Mouse (Mus musculus) intestine, embryonic 14.5 days (tissue): ENCODE results near the gene Rere. TPM values are rescaled to one million over a fixed set of nuclear protein-coding genes. Genes with fewer than 3 reads are reported as not detected.
A peak's percentile ranks its signal among the peaks of the same experiment; 100 is the strongest.

Experiments
- ATAC-seq: fragments of 200-750 bp; cut with Nextera tagmentation; replicated peaks from 2 replicates; pipeline ENCODE4 v1.8.0; 2017; ENCODE audit warnings: low read depth, moderate number of reproducible peaks, moderate TSS enrichment, moderate library complexity; ENCODE audit not compliant: low FRiP score, low TSS enrichment
- DNase-seq: peaks from one replicate; pipeline ENCODE4 v3.0.0-alpha.2; 2018; ENCODE audit warnings: low spot score
- H3K27ac ChIP-seq: fragments of 300-500 bp; sonication (generic); 2 replicates; pipeline ENCODE4 v1.5.1; 2014; ENCODE audit warnings: low read depth, mild to moderate bottlenecking, control low read depth
- H3K27me3 ChIP-seq: fragments of 300-500 bp; sonication (generic); replicated peaks from 2 replicates; pipeline ENCODE4 v1.6.1; 2014; ENCODE audit warnings: low read length, control low read depth; ENCODE audit not compliant: control insufficient read depth, insufficient read depth
- H3K36me3 ChIP-seq: fragments of 300-500 bp; sonication (generic); 2 replicates; pipeline ENCODE4 v1.6.1; 2014; ENCODE audit warnings: low read length, control low read depth; ENCODE audit not compliant: control insufficient read depth, insufficient read depth
- H3K4me1 ChIP-seq: fragments of 300-500 bp; sonication (generic); replicated peaks from 2 replicates; pipeline ENCODE4 v1.6.1; 2014; ENCODE audit warnings: low read length, control low read depth, mixed read lengths; ENCODE audit not compliant: control insufficient read depth, insufficient read depth
- H3K4me2 ChIP-seq: fragments of 300-500 bp; sonication (generic); 2 replicates; pipeline ENCODE4 v1.6.1; 2014; ENCODE audit warnings: low read length
- H3K4me3 ChIP-seq: fragments of 300-500 bp; sonication (generic); 2 replicates; pipeline ENCODE4 v1.5.1; 2014; ENCODE audit warnings: low read depth, low read length, control low read depth, mixed read lengths
- H3K9ac ChIP-seq: fragments of 300-500 bp; sonication (generic); 2 replicates; pipeline ENCODE4 v1.6.1; 2014; ENCODE audit warnings: mild to moderate bottlenecking, low read length
- H3K9me3 ChIP-seq: fragments of 300-500 bp; sonication (generic); 2 replicates; pipeline ENCODE4 v1.6.1; 2016; ENCODE audit warnings: low read length, control low read depth; ENCODE audit not compliant: control insufficient read depth
- WGBS: fragments of 180-500 bp; shearing (Covaris S2); extraction: QIAGEN DNeasy Blood & Tissue Kit; methylation state at CpG from one replicate; pipeline ENCODE4 v1.1.7; 2014; 5-methylcytosine and 5-hydroxymethylcytosine counted together
- polyA plus RNA-seq: library from polyadenylated mRNA; unstranded; fragments of >200 nt; fragmentation: Nextera tagmentation; extraction: Ambion mirVana; gene quantifications from 2 replicates; pipeline ENCODE4 v1.2.1, GENCODE M21; 2014

The Rere gene
- polyA plus RNA-seq, 1 experiment from 2014 or later, result 38.0 TPM

DNA sequence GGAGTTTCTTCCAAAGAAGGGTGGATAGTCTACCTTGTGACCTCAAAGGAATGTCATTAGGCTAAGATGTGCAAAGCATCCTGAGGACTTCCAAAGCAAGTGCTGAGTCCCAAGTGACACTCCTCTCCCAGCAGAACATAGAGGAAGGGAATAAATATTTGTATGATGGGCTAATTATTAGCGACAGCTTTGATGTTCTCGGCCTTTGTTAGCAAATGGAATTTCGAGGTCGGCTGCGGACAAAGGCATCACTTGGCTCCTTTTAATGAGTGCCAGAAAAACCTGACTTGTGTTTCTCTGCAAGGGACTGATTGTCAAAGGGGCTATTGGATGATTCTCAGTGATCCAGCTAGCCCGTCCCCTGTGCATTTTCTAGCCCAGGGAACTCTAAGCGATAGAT lies 21.3 kb upstream of the Rere start:
- Histone ChIP-seq H3K4me1 (peaks cover 11% of the 10 kb centered on the region), H3K9ac (no peak overlapping the region), H3K4me2 (no peak overlapping the region), H3K9me3 (no peaks in the 10 kb centered on the region), H3K4me3 (no peak overlapping the region), H3K27ac (no peak overlapping the region), H3K36me3 (no peaks in the 10 kb centered on the region), H3K27me3 (no peaks in the 10 kb centered on the region)
- ATAC-seq (no peak), DNase-seq (no peak)
- WGBS, result 64% methylated on average over 7 of the region's 7 CpGs

DNA sequence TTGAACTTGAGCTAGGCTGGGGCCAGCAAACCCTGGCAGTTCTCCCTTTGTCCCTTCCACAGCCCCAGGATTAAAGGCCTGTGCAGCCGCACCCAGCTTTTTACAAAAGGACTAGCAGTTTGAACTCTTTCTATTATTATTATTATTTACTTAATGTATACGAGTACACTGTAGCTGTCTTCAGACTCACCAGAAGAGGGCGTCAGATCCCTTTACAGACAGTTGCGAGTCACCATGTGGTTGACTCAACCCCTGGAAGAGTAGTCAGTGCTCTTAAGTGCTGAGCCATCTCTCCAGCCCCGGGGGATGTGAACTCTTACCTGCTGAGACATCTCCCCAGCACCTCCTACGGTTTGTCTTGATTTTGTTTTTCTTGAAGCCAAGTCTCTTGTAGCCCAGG lies 20.7 kb upstream of the Rere start:
- Histone ChIP-seq H3K36me3 (no peaks in the 10 kb centered on the region), H3K27ac (no peak overlapping the region), H3K4me1 (peaks cover 11% of the 10 kb centered on the region), H3K27me3 (no peaks in the 10 kb centered on the region), H3K4me2 (no peak overlapping the region), H3K9ac (no peak overlapping the region), H3K9me3 (no peaks in the 10 kb centered on the region), H3K4me3 (no peak overlapping the region)
- DNase-seq, result no peak
- ATAC-seq, result no peak
- WGBS, result 41% methylated on average over 6 of the region's 6 CpGs

- Histone ChIP-seq H3K4me2 (no peak overlapping the region), H3K4me3 (no peak overlapping the region), H3K27ac (no peak overlapping the region), H3K36me3 (no peaks in the 10 kb centered on the region), H3K27me3 (no peaks in the 10 kb centered on the region), H3K9ac (no peak overlapping the region), H3K4me1 (peaks cover 11% of the 10 kb centered on the region), H3K9me3 (no peaks in the 10 kb centered on the region)
- WGBS, result 74% methylated on average over 8 of the region's 8 CpGs
- DNase-seq (no peak), ATAC-seq (no peak)
Observed at GRCm38 (mm10) chr4:150262301-150262700, 19.1 kb upstream of the Rere start.

- Histone ChIP-seq H3K36me3 (no peaks in the 10 kb centered on the region), H3K9ac (no peak overlapping the region), H3K4me2 (no peak overlapping the region), H3K4me3 (no peak overlapping the region), H3K27me3 (no peaks in the 10 kb centered on the region), H3K4me1 (peaks cover 9% of the 10 kb centered on the region; the same call in 1 of the 2 replicates), H3K27ac (no peak overlapping the region), H3K9me3 (no peaks in the 10 kb centered on the region)
- 61% methylated on average over 7 of the region's 7 CpGs for WGBS
- ATAC-seq (no peak), DNase-seq (no peak)
Observed at GRCm38 (mm10) chr4:150264903-150265302, 16.5 kb upstream of the Rere start.

DNA sequence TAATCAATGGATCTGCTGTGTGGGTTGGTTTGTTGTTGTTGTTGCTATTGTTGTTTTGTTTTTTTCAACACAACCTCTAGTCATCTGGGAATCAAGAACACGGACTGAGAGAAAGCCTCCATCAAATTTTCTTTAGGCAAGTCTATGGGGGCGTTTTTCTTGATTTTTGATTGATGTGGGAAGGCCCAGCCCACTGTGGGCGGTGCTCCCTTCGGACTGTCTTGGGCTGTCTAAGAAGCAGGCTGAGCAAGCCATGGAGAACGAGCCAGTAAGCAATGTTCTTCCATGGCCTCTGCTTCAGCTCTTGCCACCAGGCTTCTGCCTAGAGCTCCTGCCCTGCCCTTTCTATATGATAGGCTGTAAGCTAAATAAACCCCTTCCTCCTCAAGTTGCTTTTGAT lies 16.0 kb upstream of the Rere start:
- WGBS, result 78% methylated on average over 5 of the region's 5 CpGs
- no peak overlapping the region for H3K27ac ChIP-seq
- no peaks in the 10 kb centered on the region for H3K9me3 ChIP-seq
- ATAC-seq, result no peak
- H3K4me2 ChIP-seq, result no peak overlapping the region
- no peaks in the 10 kb centered on the region for H3K27me3 ChIP-seq
- H3K9ac ChIP-seq, result no peak overlapping the region
- H3K4me1 ChIP-seq, result peaks cover 11% of the 10 kb centered on the region; the same call in 1 of the 2 replicates
- H3K36me3 ChIP-seq, result no peaks in the 10 kb centered on the region
- no peak for DNase-seq
- H3K4me3 ChIP-seq, result no peak overlapping the region

GRCm38 (mm10) chr4:150266655-150267223 lies 14.7 kb upstream of the Rere start:
- Histone ChIP-seq H3K4me1 (peaks cover 11% of the 10 kb centered on the region; the same call in 1 of the 2 replicates), H3K9ac (no peak overlapping the region), H3K27ac (no peak overlapping the region), H3K4me3 (no peak overlapping the region), H3K9me3 (no peaks in the 10 kb centered on the region), H3K36me3 (no peaks in the 10 kb centered on the region), H3K27me3 (no peaks in the 10 kb centered on the region), H3K4me2 (no peak overlapping the region)
- no peak for ATAC-seq
- 70% methylated on average over 21 of the region's 21 CpGs for WGBS
- DNase-seq, result no peak

GRCm38 (mm10) chr4:150268674-150269653 lies 12.5 kb upstream of the Rere start:
- no peak for ATAC-seq
- 83% methylated on average over 33 of the region's 33 CpGs for WGBS
- Histone ChIP-seq H3K27me3 (no peaks in the 10 kb centered on the region), H3K36me3 (no peaks in the 10 kb centered on the region), H3K27ac (peak overlapping the region; percentile 5; the same call in 1 of the 2 replicates), H3K4me3 (no peak overlapping the region), H3K9me3 (no peaks in the 10 kb centered on the region), H3K4me2 (no peak overlapping the region), H3K9ac (no peak overlapping the region), H3K4me1 (peaks cover 26% of the 10 kb centered on the region)
- no peak for DNase-seq

- ATAC-seq, result no peak
- Histone ChIP-seq H3K36me3 (no peaks in the 10 kb centered on the region), H3K9ac (no peak overlapping the region), H3K4me1 (peaks cover 26% of the 10 kb centered on the region), H3K4me3 (no peak overlapping the region), H3K4me2 (no peak overlapping the region), H3K9me3 (no peaks in the 10 kb centered on the region), H3K27ac (peak overlapping the region; percentile 5; the same call in 1 of the 2 replicates), H3K27me3 (no peaks in the 10 kb centered on the region)
- DNase-seq, result no peak
- 13% methylated on average over 7 of the region's 7 CpGs for WGBS
Observed at GRCm38 (mm10) chr4:150269679-150270078, 11.8 kb upstream of the Rere start.
